Mouse (Mus musculus) heart, postnatal 0 days (tissue): ENCODE results near the gene Shpk. TPM values are rescaled to one million over a fixed set of nuclear protein-coding genes. Genes with fewer than 3 reads are reported as not detected.

Source experiments
- ATAC-seq: fragments of 200-750 bp; cut with Nextera tagmentation; 2 replicates; pipeline ENCODE4 v1.8.0; 2017; ENCODE audit warnings: low read depth, moderate number of reproducible peaks, moderate library complexity; ENCODE audit not compliant: insufficient read depth
- DNase-seq: peaks from one replicate; pipeline ENCODE4 v3.0.0-alpha.2; 2016; ENCODE audit warnings: low spot score
- H3K27ac ChIP-seq: fragments of 300-500 bp; sonication (generic); 2 replicates; pipeline ENCODE4 v1.5.1; 2014; ENCODE audit warnings: low read depth, mild to moderate bottlenecking
- H3K27me3 ChIP-seq: fragments of 300-500 bp; sonication (generic); 2 replicates; pipeline ENCODE4 v1.6.1; 2014; ENCODE audit warnings: low read length, mixed read lengths; ENCODE audit not compliant: control insufficient read depth, insufficient read depth
- H3K36me3 ChIP-seq: fragments of 300-500 bp; sonication (generic); replicated peaks from 2 replicates; pipeline ENCODE4 v1.6.1; 2014; ENCODE audit warnings: low read length, mixed read lengths; ENCODE audit not compliant: control insufficient read depth, insufficient read depth
- H3K4me1 ChIP-seq: fragments of 300-500 bp; sonication (generic); 2 replicates; pipeline ENCODE4 v1.6.1; 2014; ENCODE audit warnings: antibody characterized with exemption; ENCODE audit not compliant: control insufficient read depth, insufficient read depth
- H3K4me2 ChIP-seq: fragments of 300-500 bp; sonication (generic); 2 replicates; pipeline ENCODE4 v1.6.1; 2014; ENCODE audit warnings: low read depth, mild to moderate bottlenecking, low read length, moderate library complexity
- H3K4me3 ChIP-seq: fragments of 300-500 bp; sonication (generic); 2 replicates; pipeline ENCODE4 v1.5.1; 2014; ENCODE audit warnings: low read depth, low read length
- H3K9ac ChIP-seq: fragments of 300-500 bp; sonication (generic); replicated peaks from 2 replicates; pipeline ENCODE4 v1.6.1; 2014; ENCODE audit warnings: low read depth, low read length, mixed read lengths
- H3K9me3 ChIP-seq: fragments of 300-500 bp; sonication (generic); replicated peaks from 2 replicates; pipeline ENCODE4 v1.6.1; 2016; ENCODE audit warnings: low read length; ENCODE audit not compliant: control insufficient read depth
- CTCF ChIP-seq: IDR thresholded peaks from 2 replicates; pipeline ENCODE4 v1.5.1; 2016; ENCODE audit warnings: antibody characterized with exemption, control low read depth, low read depth
- EP300 ChIP-seq: IDR thresholded peaks from 2 replicates; pipeline ENCODE4 v1.6.1; 2016; ENCODE audit warnings: antibody characterized with exemption, low read depth
- WGBS: fragments of 180-500 bp; shearing (Covaris S2); extraction: QIAGEN DNeasy Blood & Tissue Kit; methylation state at CpG from one replicate; pipeline ENCODE4 v1.1.7; 2014; 5-methylcytosine and 5-hydroxymethylcytosine counted together
- polyA plus RNA-seq: library from polyadenylated mRNA; unstranded; fragments of >200 nt; fragmentation: Nextera tagmentation; extraction: Ambion mirVana; gene quantifications from 2 replicates; pipeline ENCODE4 v1.2.1, GENCODE M21; 2015
- total RNA-seq: library from RNA; depleted of rRNA; stranded (reverse); fragments of >200 nt; gene quantifications from 2 replicates; pipeline ENCODE4 v1.2.3, GENCODE M21; 2014; ENCODE audit warnings: low replicate concordance

Gene Shpk
- total and polyA plus RNA-seq, 2 experiments from 2014 or later: 0.08 to 0.77 TPM

- ATAC-seq: no peak
- no peak overlapping the region for H3K4me3 ChIP-seq
- 83% methylated on average over 2 of the region's 2 CpGs for WGBS
- H3K4me2 ChIP-seq: no peak overlapping the region
- no peaks in the 10 kb centered on the region for H3K27me3 ChIP-seq
- peaks cover 8% of the 10 kb centered on the region; the same call in 1 of the 2 replicates for H3K4me1 ChIP-seq
- TF ChIP-seq EP300: no peak
- no peak for TF ChIP-seq CTCF
- DNase-seq: no peak
- H3K27ac ChIP-seq: no peak overlapping the region
- no peaks in the 10 kb centered on the region for H3K36me3 ChIP-seq
- no peaks in the 10 kb centered on the region for H3K9me3 ChIP-seq
- H3K9ac ChIP-seq: no peak overlapping the region
These were observed 1.8 kb downstream of the Shpk start for GRCm38 (mm10) chr11:73201021-73201420.

- H3K27ac ChIP-seq: no peak overlapping the region
These were observed 2.3 kb downstream of the Shpk start for GRCm38 (mm10) chr11:73201597-73201996.

GRCm38 (mm10) chr11:73203895-73204294 is 4.6 kb downstream of the Shpk start:
- Histone ChIP-seq H3K9ac (no peak overlapping the region), H3K4me1 (no peaks in the 10 kb centered on the region; the same call in 1 of the 2 replicates), H3K9me3 (0 out of 2 replicates have a peak, but pooled peaks cover 3% of the 10 kb centered on the region), H3K4me2 (no peak overlapping the region), H3K36me3 (no peaks in the 10 kb centered on the region), H3K27ac (no peak overlapping the region), H3K4me3 (no peak overlapping the region), H3K27me3 (no peaks in the 10 kb centered on the region)
- 77% methylated on average over 8 of the region's 8 CpGs for WGBS
- DNase-seq (no peak), ATAC-seq (no peak)
- TF ChIP-seq CTCF (no peak), EP300 (no peak)

More at GRCm38 (mm10) chr11:73201597-73201996, 2.3 kb downstream of the Shpk start:
- Histone ChIP-seq H3K4me1 (peaks cover 8% of the 10 kb centered on the region; the same call in 1 of the 2 replicates), H3K4me3 (no peak overlapping the region), H3K27me3 (no peaks in the 10 kb centered on the region), H3K9me3 (no peaks in the 10 kb centered on the region), H3K9ac (no peak overlapping the region), H3K36me3 (no peaks in the 10 kb centered on the region), H3K4me2 (no peak overlapping the region)
- DNase-seq (peak; percentile 32), ATAC-seq (no peak)
- WGBS: 31% methylated on average over 4 of the region's 4 CpGs
- TF ChIP-seq EP300 (no peak), CTCF (peak; percentile 40)

GRCm38 (mm10) chr11:73205194-73205593 is 5.9 kb downstream of the Shpk start:
- ATAC-seq: no peak
- no peak overlapping the region for H3K27ac ChIP-seq
- no peaks in the 10 kb centered on the region for H3K36me3 ChIP-seq
- TF ChIP-seq CTCF (no peak), EP300 (no peak)
- no peak overlapping the region for H3K9ac ChIP-seq
- 65% methylated on average over 7 of the region's 7 CpGs for WGBS
- H3K4me3 ChIP-seq: no peak overlapping the region
- no peak for DNase-seq
- 0 out of 2 replicates have a peak, but pooled peaks cover 3% of the 10 kb centered on the region for H3K9me3 ChIP-seq
- no peaks in the 10 kb centered on the region for H3K27me3 ChIP-seq
- no peak overlapping the region for H3K4me2 ChIP-seq
- H3K4me1 ChIP-seq: no peaks in the 10 kb centered on the region

GRCm38 (mm10) chr11:73207621-73208020 is 8.4 kb downstream of the Shpk start:
- no peak for TF ChIP-seq EP300
- no peak for TF ChIP-seq CTCF
- Histone ChIP-seq H3K4me3 (no peak overlapping the region), H3K4me1 (no peaks in the 10 kb centered on the region), H3K27ac (no peak overlapping the region), H3K9ac (no peak overlapping the region), H3K27me3 (no peaks in the 10 kb centered on the region), H3K4me2 (no peak overlapping the region), H3K36me3 (no peaks in the 10 kb centered on the region), H3K9me3 (0 out of 2 replicates have a peak, but pooled peaks cover 3% of the 10 kb centered on the region)
- WGBS: 79% methylated on average over 2 of the region's 2 CpGs
- ATAC-seq: no peak
- no peak for DNase-seq

- no peaks in the 10 kb centered on the region for H3K36me3 ChIP-seq
- H3K4me2 ChIP-seq: no peak overlapping the region
- H3K27ac ChIP-seq: no peak overlapping the region
- 45% methylated on average over 3 of the region's 3 CpGs for WGBS
- H3K27me3 ChIP-seq: no peaks in the 10 kb centered on the region
- H3K9ac ChIP-seq: no peak overlapping the region
- H3K4me3 ChIP-seq: no peak overlapping the region
- no peak for DNase-seq
- no peaks in the 10 kb centered on the region for H3K4me1 ChIP-seq
- no peaks in the 10 kb centered on the region for H3K9me3 ChIP-seq
- no peak for ATAC-seq
- TF ChIP-seq EP300: no peak
- no peak for TF ChIP-seq CTCF
These were observed 14.7 kb downstream of the Shpk start for GRCm38 (mm10) chr11:73213956-73214355.
